Mouse (Mus musculus) heart, adult 2 months (tissue): ENCODE results near the gene Defb36.

Experiments
- CTCF ChIP-seq: fragments of 200-600 bp; IDR thresholded peaks from 2 replicates; pipeline ENCODE4 v1.8.1; 2022; ENCODE audit warnings: antibody characterized with exemption, mild to moderate bottlenecking, moderate library complexity
- POLR2A ChIP-seq: fragments of 200-500 bp; IDR thresholded peaks from 2 replicates; pipeline ENCODE4 v1.6.1; 2011; ENCODE audit warnings: mild to moderate bottlenecking, low read depth, low read length, control low read depth; ENCODE audit not compliant: insufficient read depth

- TF ChIP-seq POLR2A (no peak), CTCF (no peak)
Measured at GRCm38 (mm10) chr2:152580107-152580506, 24.0 kb upstream of the Defb36 start, which contains the start of gene Defb19.
